Mouse (Mus musculus): ENCODE results near the gene Mettl21c. TPM values are rescaled to one million over a fixed set of nuclear protein-coding genes. Genes with fewer than 3 reads are reported as not detected.

Gene Mettl21c
- polyA plus RNA-seq, 1 experiment from 2014 or later = 1.5 TPM

DNA sequence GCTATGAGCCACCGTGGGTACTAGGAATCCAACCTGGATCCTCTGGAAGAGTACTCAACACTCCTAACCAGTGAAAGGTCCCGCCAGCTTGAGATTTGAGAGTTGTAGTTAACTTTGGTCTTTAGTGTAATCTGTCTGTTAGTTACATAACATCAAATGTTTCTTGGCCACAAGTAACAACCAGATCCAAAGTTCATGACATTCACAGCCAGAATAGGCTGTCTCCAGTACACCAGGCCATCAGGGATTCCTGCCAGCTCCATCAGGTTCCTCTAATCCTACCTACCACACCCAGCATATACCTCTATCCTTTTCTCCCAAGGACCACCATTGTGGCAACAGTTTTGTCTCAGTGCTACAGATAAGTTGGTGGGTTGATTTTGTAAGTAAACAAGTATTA is 4.3 kb downstream of the Mettl21c start:
- no peak for ATAC-seq (ENCODE audit: low FRiP score)
- Histone ChIP-seq H3K4me1 (no peaks in the 10 kb centered on the region), H3K36me3 (replicated peaks) (no peaks in the 10 kb centered on the region), H3K9me3 (no peaks in the 10 kb centered on the region), H3K4me2 (no peak overlapping the region), H3K9ac (no peak overlapping the region), H3K4me3 (replicated peaks) (no peak overlapping the region), H3K27ac (no peak overlapping the region), H3K27me3 (no peaks in the 10 kb centered on the region)
- 93% methylated on average over 2 of the region's 2 CpGs for whole genome bisulfite sequencing

DNA sequence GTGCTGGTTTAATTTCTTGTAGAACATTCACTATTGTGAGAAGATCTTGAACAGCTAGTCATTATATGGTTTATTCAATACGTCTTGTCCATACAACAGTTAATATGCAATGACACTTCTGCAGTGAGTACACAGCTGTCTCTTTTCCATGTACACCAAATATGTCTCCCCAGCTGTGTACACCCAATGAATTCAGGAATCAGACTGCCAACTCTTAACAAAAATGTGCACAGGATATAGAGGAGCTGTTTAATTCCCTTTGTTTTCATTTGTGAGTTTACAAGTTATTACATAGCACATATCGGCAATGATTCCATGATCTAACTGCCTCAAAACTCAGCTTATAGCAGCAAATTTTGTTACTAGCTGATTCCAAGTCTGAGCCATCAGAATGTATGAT is 15.3 kb downstream of the Mettl21c start:
- no peaks in the 10 kb centered on the region for H3K9me3 ChIP-seq
- ATAC-seq (ENCODE audit: low FRiP score) = no peak
- no peak overlapping the region for H3K4me3 ChIP-seq (replicated peaks)
- no peak overlapping the region for H3K4me2 ChIP-seq
- peaks cover 26% of the 10 kb centered on the region for H3K36me3 ChIP-seq (replicated peaks)
- no peak overlapping the region for H3K9ac ChIP-seq
- no peaks in the 10 kb centered on the region for H3K4me1 ChIP-seq
- no peaks in the 10 kb centered on the region for H3K27me3 ChIP-seq
- WGBS = 94% methylated on average over 2 of the region's 2 CpGs
- H3K27ac ChIP-seq = no peak overlapping the region

DNA sequence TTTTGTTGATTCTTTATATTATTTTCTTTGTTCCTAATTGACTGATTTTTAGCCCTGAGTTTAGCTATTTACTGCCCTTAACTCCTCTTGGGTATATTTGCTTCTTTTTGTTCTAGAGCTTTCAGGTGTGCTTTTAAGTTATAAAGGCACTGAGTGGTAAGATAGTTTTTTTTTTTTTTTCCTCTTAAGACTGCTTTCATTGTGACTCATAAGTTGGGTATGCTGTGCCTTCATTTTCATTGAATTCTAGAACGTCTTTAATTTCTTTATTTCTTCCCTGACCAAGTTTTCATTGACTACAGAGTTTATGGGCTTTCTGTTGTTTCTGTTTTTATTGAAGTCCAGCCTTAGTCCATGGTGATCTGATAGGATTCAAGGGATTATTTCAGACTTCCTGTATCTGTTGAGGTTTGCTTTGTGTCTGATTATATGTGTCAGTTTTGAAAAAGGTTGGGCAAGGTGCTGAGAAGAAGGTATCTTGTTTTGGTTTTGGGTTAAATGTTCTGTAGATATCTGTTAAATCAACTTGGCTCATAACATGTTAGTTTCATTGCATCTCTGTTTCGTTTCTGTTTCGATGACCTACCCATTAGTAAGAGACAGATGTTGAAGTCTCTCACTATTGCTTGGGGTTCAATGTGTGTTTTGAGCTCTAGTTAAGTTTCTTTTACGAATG is 22.8 kb downstream of the Mettl21c start:
- 0 out of 2 replicates have a peak, but pooled peaks cover 5% of the 10 kb centered on the region for H3K9me3 ChIP-seq
- no peak overlapping the region for H3K27ac ChIP-seq
- ATAC-seq (ENCODE audit: low FRiP score) = no peak
- 97% methylated on average over 4 of the region's 4 CpGs for WGBS
- no peak overlapping the region for H3K4me2 ChIP-seq
- H3K9ac ChIP-seq = no peak overlapping the region
- no peak overlapping the region for H3K4me3 ChIP-seq (replicated peaks)
- H3K36me3 ChIP-seq (replicated peaks) = peaks cover 61% of the 10 kb centered on the region
- H3K27me3 ChIP-seq = no peaks in the 10 kb centered on the region
- H3K4me1 ChIP-seq = no peaks in the 10 kb centered on the region

DNA sequence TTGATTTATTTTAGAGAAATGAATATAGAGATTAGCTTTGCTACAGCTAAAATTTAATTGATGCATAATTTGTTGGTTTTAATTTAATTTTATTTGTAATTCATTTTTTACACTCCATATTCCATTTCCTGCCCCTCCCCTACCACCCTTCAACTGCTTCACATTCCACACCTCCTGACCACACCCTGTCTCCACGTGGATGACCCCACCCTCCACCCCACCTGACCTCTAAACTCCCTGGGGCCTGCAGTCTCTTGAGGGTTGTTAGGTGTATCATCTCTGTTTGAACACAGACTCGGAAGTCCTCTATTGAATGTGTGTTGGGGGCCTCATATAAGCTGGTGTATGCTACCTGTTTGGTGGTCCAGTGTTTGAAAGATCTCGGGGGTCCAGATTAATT is 48.7 kb downstream of the Mettl21c start:
- Histone ChIP-seq H3K4me1 (no peaks in the 10 kb centered on the region), H3K4me3 (replicated peaks) (no peak overlapping the region), H3K27ac (no peak overlapping the region), H3K27me3 (no peaks in the 10 kb centered on the region), H3K36me3 (replicated peaks) (peaks cover 50% of the 10 kb centered on the region), H3K9me3 (no peaks in the 10 kb centered on the region), H3K9ac (no peak overlapping the region), H3K4me2 (no peak overlapping the region)
- ATAC-seq (ENCODE audit: low FRiP score) = no peak
- 77% methylated on average over 3 of the region's 3 CpGs for WGBS

DNA sequence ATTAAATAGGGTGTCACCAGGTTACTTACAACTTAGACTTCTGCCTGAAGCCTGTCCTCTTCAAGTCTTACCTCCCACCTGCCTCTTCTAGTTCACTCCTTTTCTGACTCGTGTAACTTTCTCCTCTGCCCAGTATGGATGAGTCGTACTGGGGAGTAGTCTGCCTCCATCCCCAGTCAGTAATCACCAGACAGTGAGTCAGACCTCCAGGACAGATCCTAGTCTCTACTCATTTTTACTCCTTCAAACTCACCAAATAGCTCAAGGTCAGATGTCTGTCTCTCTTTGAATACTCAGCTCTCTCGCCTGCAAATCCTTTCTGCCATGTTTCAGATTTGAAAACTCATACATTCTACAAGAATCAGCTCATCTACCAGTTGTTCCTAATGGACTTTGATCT is 50.5 kb downstream of the Mettl21c start:
- Histone ChIP-seq H3K36me3 (replicated peaks) (peaks cover 47% of the 10 kb centered on the region), H3K9ac (no peak overlapping the region), H3K27ac (no peak overlapping the region), H3K4me2 (no peak overlapping the region), H3K27me3 (no peaks in the 10 kb centered on the region), H3K4me1 (no peaks in the 10 kb centered on the region), H3K9me3 (no peaks in the 10 kb centered on the region), H3K4me3 (replicated peaks) (no peak overlapping the region)
- WGBS = 93% methylated on average over 3 of the region's 3 CpGs
- ATAC-seq (ENCODE audit: low FRiP score) = no peak

DNA sequence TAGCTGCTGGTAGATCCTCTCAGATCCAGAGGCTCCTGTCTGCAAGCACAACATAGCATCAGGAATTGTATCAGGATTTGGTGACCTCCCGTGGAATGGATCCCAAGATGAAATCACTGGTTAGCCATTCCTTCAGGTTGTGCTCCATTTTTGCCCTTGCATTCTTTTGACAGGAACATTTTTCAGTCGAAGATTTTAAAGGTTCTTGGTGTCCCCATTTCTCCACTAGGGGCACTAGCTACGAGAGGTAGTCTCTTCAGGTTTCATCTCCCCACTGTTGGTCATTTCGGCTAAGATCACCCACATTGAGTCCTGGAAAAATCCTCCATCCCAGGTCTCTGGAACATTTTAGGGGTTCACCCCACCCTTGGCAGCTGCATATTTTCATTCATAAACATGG is 53.1 kb downstream of the Mettl21c start:
- no peak overlapping the region for H3K4me3 ChIP-seq (replicated peaks)
- peaks cover 37% of the 10 kb centered on the region for H3K36me3 ChIP-seq (replicated peaks)
- no peak overlapping the region for H3K9ac ChIP-seq
- H3K27me3 ChIP-seq = no peaks in the 10 kb centered on the region
- 87% methylated on average over 4 of the region's 4 CpGs for WGBS
- H3K4me2 ChIP-seq = no peak overlapping the region
- H3K27ac ChIP-seq = no peak overlapping the region
- no peak for ATAC-seq (ENCODE audit: low FRiP score)
- H3K4me1 ChIP-seq = no peaks in the 10 kb centered on the region
- no peaks in the 10 kb centered on the region for H3K9me3 ChIP-seq

DNA sequence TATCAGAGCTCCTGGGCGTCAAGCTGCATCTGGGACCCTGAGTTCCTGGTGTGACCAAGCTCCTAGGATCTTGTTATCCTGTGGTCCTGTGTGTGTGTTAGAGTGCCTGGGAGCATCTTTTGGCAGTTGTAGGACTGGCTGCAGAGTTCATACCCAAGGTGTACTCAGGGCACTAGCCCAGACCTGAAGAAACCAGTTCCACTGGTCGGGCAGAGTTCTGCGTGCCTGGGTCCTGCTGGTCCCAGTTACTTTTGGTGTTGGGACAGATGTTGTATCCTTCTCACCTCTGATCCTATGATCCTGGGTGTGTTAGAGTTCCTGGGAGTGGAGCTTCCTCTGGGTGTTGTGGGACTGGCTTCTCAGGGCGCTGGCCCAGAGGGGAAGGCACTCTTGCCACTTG is 55.5 kb downstream of the Mettl21c start:
- WGBS = 86% methylated on average over 4 of the region's 4 CpGs
- no peaks in the 10 kb centered on the region for H3K9me3 ChIP-seq

More for the DNA sequence above, 55.5 kb downstream of the Mettl21c start:
- H3K4me3 ChIP-seq (replicated peaks) = no peak overlapping the region
- no peaks in the 10 kb centered on the region for H3K27me3 ChIP-seq
- H3K9ac ChIP-seq = no peak overlapping the region
- peaks cover 30% of the 10 kb centered on the region for H3K36me3 ChIP-seq (replicated peaks)
- no peak for ATAC-seq (ENCODE audit: low FRiP score)
- H3K27ac ChIP-seq = no peak overlapping the region
- no peak overlapping the region for H3K4me2 ChIP-seq
- no peaks in the 10 kb centered on the region for H3K4me1 ChIP-seq

Other genes with a start within 250 kb of the Mettl21c start
- gene Uxs1, start 192.2 kb downstream of the Mettl21c start, polyA plus RNA-seq (2016; fragmentation: Nextera tagmentation; extraction: Ambion mirVana) = 17.8 and 18.5 TPM in 2 replicates
- 64.4 and 67.0 TPM in 2 replicates for gene Tpp2, start 86.4 kb downstream of the Mettl21c start, polyA plus RNA-seq (2016; fragmentation: Nextera tagmentation; extraction: Ambion mirVana)
- 0.14 and 0.29 TPM in 2 replicates for gene Gm8251, start 41.9 kb upstream of the Mettl21c start, polyA plus RNA-seq (2016; fragmentation: Nextera tagmentation; extraction: Ambion mirVana)
- 106 and 109 TPM in 2 replicates for gene Tex30, start 82.4 kb upstream of the Mettl21c start, polyA plus RNA-seq (2016; fragmentation: Nextera tagmentation; extraction: Ambion mirVana)
- gene Kdelc1, start 98.8 kb upstream of the Mettl21c start, polyA plus RNA-seq (2016; fragmentation: Nextera tagmentation; extraction: Ambion mirVana) = 51.3 and 55.0 TPM in 2 replicates
- 29.2 and 29.3 TPM in 2 replicates for gene Bivm, start 98.9 kb upstream of the Mettl21c start, polyA plus RNA-seq (2016; fragmentation: Nextera tagmentation; extraction: Ambion mirVana)
- 44.5 and 45.0 TPM in 2 replicates for gene Ercc5, start 127.7 kb upstream of the Mettl21c start, polyA plus RNA-seq (2016; fragmentation: Nextera tagmentation; extraction: Ambion mirVana)
- gene Mettl21e, start 198.9 kb upstream of the Mettl21c start, polyA plus RNA-seq (2016; fragmentation: Nextera tagmentation; extraction: Ambion mirVana) = not detected in 2 replicates

Measured in forebrain, embryonic 12.5 days (tissue).